Mouse (Mus musculus) neural tube, embryonic 13.5 days (tissue): ENCODE data around the gene Rsad1. TPM values are rescaled to one million over a fixed set of nuclear protein-coding genes. Genes with fewer than 3 reads are reported as not detected.

Experiments used
- ATAC-seq: fragments of 200-750 bp; cut with Nextera tagmentation; 2 replicates; pipeline ENCODE4 v1.8.0; 2017; ENCODE audit warnings: low read depth, mild to moderate bottlenecking, moderate TSS enrichment, moderate library complexity
- H3K27ac ChIP-seq: fragments of 300-500 bp; sonication (generic); replicated peaks from 2 replicates; pipeline ENCODE4 v1.5.1; 2015; ENCODE audit warnings: moderate library complexity, mild to moderate bottlenecking, inconsistent platforms
- H3K27me3 ChIP-seq: fragments of 300-500 bp; sonication (generic); 2 replicates; pipeline ENCODE4 v1.6.1; 2015; ENCODE audit warnings: mild to moderate bottlenecking, inconsistent platforms
- H3K36me3 ChIP-seq: fragments of 300-500 bp; sonication (generic); 2 replicates; pipeline ENCODE4 v1.6.1; 2015; ENCODE audit warnings: mild to moderate bottlenecking, inconsistent platforms
- H3K4me1 ChIP-seq: fragments of 300-500 bp; sonication (generic); replicated peaks from 2 replicates; pipeline ENCODE4 v1.6.1; 2015; ENCODE audit warnings: inconsistent platforms
- H3K4me2 ChIP-seq: fragments of 300-500 bp; sonication (generic); 2 replicates; pipeline ENCODE4 v1.6.1; 2015; ENCODE audit warnings: inconsistent platforms, mild to moderate bottlenecking, moderate library complexity
- H3K4me3 ChIP-seq: fragments of 300-500 bp; sonication (generic); 2 replicates; pipeline ENCODE4 v1.5.1; 2015; ENCODE audit warnings: mild to moderate bottlenecking, inconsistent platforms
- H3K9ac ChIP-seq: fragments of 300-500 bp; sonication (generic); 2 replicates; pipeline ENCODE4 v1.6.1; 2015; ENCODE audit warnings: moderate library complexity, mild to moderate bottlenecking, inconsistent platforms
- H3K9me3 ChIP-seq: fragments of 300-500 bp; sonication (generic); 2 replicates; pipeline ENCODE4 v1.6.1; 2016; ENCODE audit warnings: inconsistent platforms
- WGBS: fragments of 180-500 bp; shearing (Covaris S2); methylation state at CpG from one replicate; pipeline ENCODE4 v1.1.7; 2015; 5-methylcytosine and 5-hydroxymethylcytosine counted together
- polyA plus RNA-seq: library from polyadenylated mRNA; unstranded; fragments of >200 nt; fragmentation: Nextera tagmentation; extraction: Ambion mirVana; gene quantifications from 2 replicates; pipeline ENCODE4 v1.2.1, GENCODE M21; 2015

Rsad1 gene
- polyA plus RNA-seq, 1 experiment from 2014 or later, result 5.4 TPM

GRCm38 (mm10) chr11:94567326-94567725 is 18.3 kb upstream of the Rsad1 start:
- Histone ChIP-seq H3K4me1 (peaks cover 30% of the 10 kb centered on the region), H3K27me3 (peaks cover 35% of the 10 kb centered on the region), H3K36me3 (no peaks in the 10 kb centered on the region), H3K27ac (no peak overlapping the region), H3K4me2 (no peak overlapping the region), H3K4me3 (no peak overlapping the region), H3K9me3 (no peaks in the 10 kb centered on the region), H3K9ac (no peak overlapping the region)
- no peak for ATAC-seq
- 88% methylated on average over 7 of the region's 7 CpGs for WGBS

- Histone ChIP-seq H3K9ac (no peak overlapping the region), H3K27me3 (peaks cover 35% of the 10 kb centered on the region), H3K4me1 (peaks cover 30% of the 10 kb centered on the region), H3K36me3 (no peaks in the 10 kb centered on the region), H3K4me3 (no peak overlapping the region), H3K27ac (no peak overlapping the region), H3K4me2 (no peak overlapping the region), H3K9me3 (no peaks in the 10 kb centered on the region)
- 82% methylated on average over 6 of the region's 6 CpGs for WGBS
- ATAC-seq, result no peak
Measured at GRCm38 (mm10) chr11:94566534-94566933, 17.5 kb upstream of the Rsad1 start.

DNA sequence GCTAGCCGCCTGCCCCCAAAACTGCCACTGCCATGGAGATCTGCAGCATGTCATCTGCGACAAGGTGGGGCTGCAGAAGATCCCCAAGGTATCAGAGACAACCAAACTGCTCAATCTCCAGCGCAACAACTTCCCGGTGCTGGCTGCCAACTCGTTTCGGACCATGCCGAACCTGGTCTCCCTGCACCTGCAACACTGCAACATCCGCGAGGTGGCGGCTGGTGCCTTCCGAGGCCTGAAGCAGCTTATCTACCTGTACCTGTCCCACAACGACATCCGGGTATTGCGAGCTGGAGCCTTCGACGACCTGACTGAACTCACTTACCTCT is 16.1 kb upstream of the Rsad1 start:
- Histone ChIP-seq H3K36me3 (no peaks in the 10 kb centered on the region), H3K27ac (no peak overlapping the region), H3K4me2 (peak overlapping the region; percentile 47), H3K4me1 (peaks cover 18% of the 10 kb centered on the region), H3K9ac (no peak overlapping the region), H3K27me3 (peaks cover 35% of the 10 kb centered on the region), H3K4me3 (peak overlapping the region; percentile 25), H3K9me3 (no peaks in the 10 kb centered on the region)
- 13% methylated on average over 16 of the region's 16 CpGs for WGBS
- no peak for ATAC-seq

- H3K36me3 ChIP-seq, result no peaks in the 10 kb centered on the region
- ATAC-seq, result peak; percentile 40; the same call in 1 of the 2 replicates
- 2% methylated on average over 35 of the region's 35 CpGs for WGBS
- H3K4me3 ChIP-seq, result peak within 1 kb of the TSS; percentile 25
- H3K27ac ChIP-seq, result no peak within 1 kb of the TSS
- H3K4me2 ChIP-seq, result peak within 1 kb of the TSS; percentile 47
- H3K9ac ChIP-seq, result peak within 1 kb of the TSS; percentile 17; the same call in 1 of the 2 replicates
- H3K27me3 ChIP-seq, result peaks cover 35% of the 10 kb centered on the region
- no peaks in the 10 kb centered on the region for H3K9me3 ChIP-seq
- peaks cover 17% of the 10 kb centered on the region for H3K4me1 ChIP-seq
Measured at GRCm38 (mm10) chr11:94564437-94565150, 15.5 kb upstream of the Rsad1 start, which contains the start of gene Chad. Gene Chad (plus strand): TSS chr11:94565047.

- Histone ChIP-seq H3K4me3 (no peak overlapping the region), H3K27me3 (peaks cover 35% of the 10 kb centered on the region), H3K27ac (no peak overlapping the region), H3K36me3 (no peaks in the 10 kb centered on the region), H3K9me3 (no peaks in the 10 kb centered on the region), H3K9ac (no peak overlapping the region), H3K4me2 (no peak overlapping the region; the same call in 1 of the 2 replicates), H3K4me1 (peaks cover 17% of the 10 kb centered on the region)
- ATAC-seq, result 0 out of 2 replicates have a peak, but pooled peaks have one; percentile 29
- 66% methylated on average over 5 of the region's 5 CpGs for WGBS
Measured at GRCm38 (mm10) chr11:94563821-94564220, 14.8 kb upstream of the Rsad1 start.

GRCm38 (mm10) chr11:94563383-94563782 is 14.3 kb upstream of the Rsad1 start:
- 93% methylated on average over 5 of the region's 5 CpGs for WGBS

DNA sequence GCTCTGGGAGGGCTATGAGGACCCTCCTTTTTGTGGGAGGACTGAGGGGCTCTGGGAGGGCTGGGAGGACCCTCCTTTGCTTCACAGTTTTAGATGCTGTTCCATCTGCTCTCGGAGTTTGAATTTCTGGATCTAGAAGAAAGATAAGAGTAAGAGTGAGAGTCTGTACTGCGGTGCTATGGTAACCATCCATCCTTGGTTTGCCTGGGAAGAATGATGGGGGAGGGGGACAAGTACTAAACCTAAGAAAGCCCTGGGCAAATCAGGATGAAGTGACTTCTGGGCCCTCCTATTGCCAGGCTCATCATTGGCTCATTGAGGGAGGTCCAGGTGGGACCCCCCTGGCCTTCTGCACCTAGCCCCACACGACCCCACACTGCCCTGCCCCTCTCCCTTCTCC is 9.2 kb upstream of the Rsad1 start:
- 82% methylated on average over 3 of the region's 3 CpGs for WGBS
- ATAC-seq, result no peak

More at GRCm38 (mm10) chr11:94563383-94563782, 14.3 kb upstream of the Rsad1 start:
- ATAC-seq, result no peak
- Histone ChIP-seq H3K27ac (no peak overlapping the region), H3K27me3 (peaks cover 35% of the 10 kb centered on the region), H3K36me3 (no peaks in the 10 kb centered on the region), H3K9ac (no peak overlapping the region), H3K4me1 (peaks cover 17% of the 10 kb centered on the region), H3K9me3 (no peaks in the 10 kb centered on the region), H3K4me3 (no peak overlapping the region), H3K4me2 (no peak overlapping the region)

DNA sequence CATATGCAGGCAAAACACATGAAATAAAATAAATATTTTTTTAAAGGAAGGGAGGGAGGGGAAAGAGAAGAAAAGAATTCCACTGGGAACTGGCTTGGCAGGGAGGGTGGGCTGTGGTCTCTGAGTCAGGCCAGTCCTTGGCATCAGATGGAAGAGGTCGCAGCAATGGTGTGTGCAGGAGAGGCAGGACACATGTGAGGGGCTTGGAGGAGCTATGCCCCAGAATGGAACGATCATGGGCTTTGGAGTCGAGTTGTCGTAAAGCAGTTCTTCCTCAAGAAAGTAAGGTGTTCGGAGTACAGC is 1.3 kb upstream of the Rsad1 start:
- 82% methylated on average over 5 of the region's 5 CpGs for WGBS
- Histone ChIP-seq H3K27me3 (no peaks in the 10 kb centered on the region), H3K4me2 (no peak overlapping the region), H3K9me3 (no peaks in the 10 kb centered on the region), H3K9ac (no peak overlapping the region), H3K27ac (no peak overlapping the region), H3K36me3 (no peaks in the 10 kb centered on the region), H3K4me1 (peaks cover 8% of the 10 kb centered on the region), H3K4me3 (no peak overlapping the region)
- ATAC-seq, result no peak

More for the DNA sequence above, 9.2 kb upstream of the Rsad1 start:
- H3K9ac ChIP-seq, result no peak overlapping the region
- H3K4me1 ChIP-seq, result no peaks in the 10 kb centered on the region
- no peak overlapping the region for H3K27ac ChIP-seq
- H3K9me3 ChIP-seq, result no peaks in the 10 kb centered on the region
- 0 out of 2 replicates have a peak, but pooled peaks cover under 1% of the 10 kb centered on the region for H3K27me3 ChIP-seq
- H3K4me2 ChIP-seq, result no peak overlapping the region
- H3K4me3 ChIP-seq, result no peak overlapping the region
- no peaks in the 10 kb centered on the region for H3K36me3 ChIP-seq

DNA sequence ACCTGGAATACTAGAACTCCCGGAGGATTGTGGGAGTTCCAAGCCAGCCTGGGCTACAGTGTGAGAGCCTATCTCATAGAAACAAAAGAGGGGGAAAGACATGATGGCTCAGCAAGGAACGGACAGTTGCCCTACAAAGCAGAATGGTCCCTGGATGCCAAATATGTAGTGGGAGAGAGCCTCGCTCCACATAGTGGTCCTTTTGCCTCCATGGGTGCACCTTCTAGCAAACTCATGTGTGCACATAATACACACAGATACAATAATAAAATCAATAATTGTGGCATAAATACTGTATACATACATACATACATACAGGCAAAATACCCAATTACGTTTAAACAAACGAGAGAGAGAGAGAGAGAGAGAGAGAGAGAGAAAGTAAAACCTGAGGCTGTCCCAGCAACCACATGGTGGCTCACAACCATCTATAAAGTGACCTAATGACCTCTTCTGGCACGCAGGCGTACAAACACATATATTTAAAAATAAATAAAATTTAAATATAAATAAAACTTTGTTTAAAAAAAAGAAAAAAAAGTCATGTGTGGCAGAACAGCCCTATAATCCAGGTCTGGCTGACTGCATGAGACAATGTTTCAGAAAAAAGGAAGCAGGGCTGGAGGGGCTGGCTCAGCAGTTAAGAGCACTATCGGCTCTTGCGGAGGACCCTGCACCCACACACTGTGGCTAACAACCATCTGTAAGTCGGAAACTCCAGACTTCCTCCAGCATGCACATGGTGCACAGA is 811 bp upstream of the Rsad1 start:
- Histone ChIP-seq H3K27me3 (no peaks in the 10 kb centered on the region), H3K4me2 (0 out of 2 replicates have a peak overlapping the region, but pooled peaks have one; percentile 85), H3K27ac (peak overlapping the region; percentile 93; the same call in 1 of the 2 replicates), H3K4me1 (peaks cover 8% of the 10 kb centered on the region), H3K36me3 (no peaks in the 10 kb centered on the region), H3K4me3 (no peak overlapping the region), H3K9me3 (no peaks in the 10 kb centered on the region), H3K9ac (0 out of 2 replicates have a peak overlapping the region, but pooled peaks have one; percentile 77)
- 76% methylated on average over 10 of the region's 10 CpGs for WGBS
- ATAC-seq, result no peak

DNA sequence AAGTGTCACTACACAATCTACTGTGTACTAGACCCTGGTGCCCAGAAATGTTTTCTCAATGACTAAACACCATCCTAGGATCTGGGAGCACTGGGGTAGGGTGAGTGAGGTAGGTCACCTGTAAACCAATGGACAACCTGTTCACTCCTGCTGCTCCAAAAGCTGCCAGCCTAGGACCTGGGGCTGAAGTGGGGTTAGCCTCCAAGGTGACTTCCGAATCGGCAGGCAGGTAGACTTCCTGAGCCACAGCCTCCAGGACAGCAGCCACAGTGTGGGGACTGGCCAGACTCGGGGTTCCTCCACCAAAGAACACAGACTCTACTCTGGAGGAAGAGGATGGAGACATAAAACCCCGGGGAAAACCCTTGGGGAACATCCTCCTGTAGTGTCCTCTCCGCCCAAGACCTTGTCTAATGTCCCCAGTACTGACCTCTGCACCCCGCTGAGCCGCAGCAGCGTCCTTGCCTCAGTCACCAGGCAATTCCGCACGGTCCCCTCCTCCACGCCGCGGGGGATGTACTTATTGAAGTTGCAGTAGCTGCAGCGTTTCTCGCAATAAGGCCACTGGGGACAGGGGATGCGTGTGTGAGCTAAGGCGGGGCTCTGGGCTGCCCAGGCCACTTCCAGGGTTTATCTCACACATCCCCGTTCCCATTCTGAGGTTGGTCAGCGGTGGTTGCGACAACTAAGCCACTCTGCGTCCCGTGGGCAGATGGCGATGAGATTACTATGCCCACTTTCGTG is 842 bp downstream of the Rsad1 start:
- peak; percentile 57 for ATAC-seq
- Histone ChIP-seq H3K4me2 (peak overlapping the region; percentile 85), H3K36me3 (no peaks in the 10 kb centered on the region), H3K27ac (peak overlapping the region; percentile 93), H3K27me3 (no peaks in the 10 kb centered on the region), H3K4me3 (peak overlapping the region; percentile 59), H3K4me1 (peaks cover 8% of the 10 kb centered on the region), H3K9ac (peak overlapping the region; percentile 77), H3K9me3 (no peaks in the 10 kb centered on the region)
- 10% methylated on average over 24 of the region's 24 CpGs for WGBS

DNA sequence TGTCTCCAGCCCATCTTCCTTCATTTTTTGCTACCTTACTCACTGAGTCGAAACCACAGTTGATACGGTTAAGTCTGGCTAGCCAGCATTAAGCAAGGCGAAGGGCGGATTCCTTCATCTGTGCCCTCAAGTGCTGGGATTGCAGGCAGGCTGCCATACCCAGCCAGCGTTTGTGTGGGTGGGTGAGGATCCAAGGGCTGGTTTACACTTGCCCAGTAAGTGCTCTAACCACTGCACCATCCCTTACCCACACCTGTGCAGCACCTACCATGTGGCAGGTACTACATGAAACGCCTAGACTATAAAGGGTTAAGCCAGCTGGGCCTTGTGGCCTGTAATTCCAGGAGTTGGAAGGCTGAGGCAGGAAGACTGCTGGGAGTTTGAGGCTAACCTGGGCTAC is 1.8 kb downstream of the Rsad1 start:
- ATAC-seq, result no peak
- Histone ChIP-seq H3K4me1 (peaks cover 8% of the 10 kb centered on the region), H3K9me3 (no peaks in the 10 kb centered on the region), H3K4me3 (no peak overlapping the region), H3K9ac (no peak overlapping the region), H3K27ac (no peak overlapping the region), H3K36me3 (no peaks in the 10 kb centered on the region), H3K4me2 (no peak overlapping the region), H3K27me3 (no peaks in the 10 kb centered on the region)
- 93% methylated on average over 6 of the region's 6 CpGs for WGBS

DNA sequence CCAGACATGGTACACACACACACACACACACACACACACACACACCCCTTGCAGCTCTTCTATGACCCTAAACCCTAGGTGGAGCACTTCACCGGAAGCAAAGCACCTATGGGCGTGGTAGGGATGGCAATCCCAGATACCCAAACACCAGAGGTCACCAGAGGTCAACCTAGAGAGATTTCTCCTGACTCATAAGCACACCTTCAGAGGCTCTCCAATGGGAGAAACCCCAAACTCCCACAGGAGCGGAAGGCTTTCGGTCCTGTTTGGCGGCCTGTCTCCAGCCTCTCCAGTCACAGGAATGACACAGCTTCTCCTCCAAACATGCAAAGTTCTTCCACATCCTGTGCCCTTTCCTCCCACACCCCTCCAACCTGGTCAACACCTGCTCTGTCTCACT is 2.7 kb downstream of the Rsad1 start:
- no peak overlapping the region for H3K4me3 ChIP-seq
- 93% methylated on average over 5 of the region's 5 CpGs for WGBS
- H3K9me3 ChIP-seq, result no peaks in the 10 kb centered on the region
- no peaks in the 10 kb centered on the region for H3K36me3 ChIP-seq
- H3K27ac ChIP-seq, result no peak overlapping the region
- no peak overlapping the region for H3K9ac ChIP-seq
- H3K27me3 ChIP-seq, result no peaks in the 10 kb centered on the region
- no peak overlapping the region for H3K4me2 ChIP-seq
- no peak for ATAC-seq
- H3K4me1 ChIP-seq, result peaks cover 8% of the 10 kb centered on the region
